Mouse (Mus musculus) hindbrain, embryonic 14.5 days (tissue): ENCODE results near the gene Alk. TPM values are rescaled to one million over a fixed set of nuclear protein-coding genes. Genes with fewer than 3 reads are reported as not detected.
A peak's percentile ranks its signal among the peaks of the same experiment; 100 is the strongest.

ENCODE experiments used
- ATAC-seq: fragments of 200-750 bp; cut with Nextera tagmentation; 2 replicates; pipeline ENCODE4 v1.8.0; 2017; ENCODE audit warnings: moderate number of reproducible peaks, mild to moderate bottlenecking, moderate TSS enrichment, moderate library complexity; ENCODE audit not compliant: low FRiP score
- DNase-seq: peaks from one replicate; pipeline ENCODE4 v3.0.0-alpha.2; 2015; ENCODE audit warnings: low spot score
- H3K27ac ChIP-seq: fragments of 300-500 bp; sonication (generic); 2 replicates; pipeline ENCODE4 v1.5.1; 2014; ENCODE audit warnings: mild to moderate bottlenecking, moderate library complexity
- H3K27me3 ChIP-seq: fragments of 300-500 bp; sonication (generic); 2 replicates; pipeline ENCODE4 v1.6.1; 2014; ENCODE audit warnings: mild to moderate bottlenecking, low read length, mixed read lengths; ENCODE audit not compliant: control insufficient read depth, insufficient read depth
- H3K36me3 ChIP-seq: fragments of 300-500 bp; sonication (generic); replicated peaks from 2 replicates; pipeline ENCODE4 v1.6.1; 2014; ENCODE audit not compliant: control insufficient read depth, insufficient read depth
- H3K4me1 ChIP-seq: fragments of 300-500 bp; sonication (generic); replicated peaks from 2 replicates; pipeline ENCODE4 v1.6.1; 2014; ENCODE audit warnings: antibody characterized with exemption, low read length, mixed read lengths; ENCODE audit not compliant: control insufficient read depth, insufficient read depth
- H3K4me2 ChIP-seq: fragments of 300-500 bp; sonication (generic); replicated peaks from 2 replicates; pipeline ENCODE4 v1.6.1; 2014; ENCODE audit warnings: mild to moderate bottlenecking, moderate library complexity
- H3K4me3 ChIP-seq: fragments of 300-500 bp; sonication (generic); replicated peaks from 2 replicates; pipeline ENCODE4 v1.5.1; 2014; ENCODE audit warnings: mild to moderate bottlenecking, low read length
- H3K9ac ChIP-seq: fragments of 300-500 bp; sonication (generic); 2 replicates; pipeline ENCODE4 v1.6.1; 2014
- H3K9me3 ChIP-seq: fragments of 300-500 bp; sonication (generic); 2 replicates; pipeline ENCODE4 v1.6.1; 2016; ENCODE audit warnings: low read length; ENCODE audit not compliant: control insufficient read depth
- WGBS: fragments of 180-500 bp; shearing (Covaris S2); extraction: QIAGEN DNeasy Blood & Tissue Kit; methylation state at CpG from one replicate; pipeline ENCODE4 v1.1.7; 2014; 5-methylcytosine and 5-hydroxymethylcytosine counted together
- polyA plus RNA-seq: library from polyadenylated mRNA; unstranded; fragments of >200 nt; fragmentation: Nextera tagmentation; extraction: Ambion mirVana; gene quantifications from 2 replicates; pipeline ENCODE4 v1.2.1, GENCODE M21; 2014

Gene Alk
- polyA plus RNA-seq, 1 experiment from 2014 or later: 3.2 TPM

DNA sequence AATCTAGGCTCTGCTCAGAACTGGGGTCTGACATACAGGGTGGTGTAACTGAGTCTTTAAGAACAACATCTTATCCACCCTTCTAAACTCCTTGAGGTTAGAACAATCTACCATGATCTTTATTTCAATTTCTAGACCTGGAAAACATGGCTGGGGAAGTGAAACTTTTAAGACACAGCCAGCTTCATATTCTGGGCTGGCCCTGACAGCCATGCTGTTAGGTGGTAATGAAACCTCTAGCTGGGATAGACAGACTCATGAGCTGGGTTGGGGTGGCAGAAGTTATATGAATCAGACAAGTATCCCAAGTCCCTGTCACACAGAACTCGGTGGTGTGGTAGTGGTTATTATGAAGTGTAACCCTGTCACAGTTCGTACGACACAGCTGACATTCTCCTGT is 541.4 kb downstream of the Alk start:
- no peak overlapping the region for H3K4me2 ChIP-seq
- no peak overlapping the region for H3K4me3 ChIP-seq
- H3K4me1 ChIP-seq: no peaks in the 10 kb centered on the region
- DNase-seq: no peak
- H3K9me3 ChIP-seq: no peaks in the 10 kb centered on the region
- no peak overlapping the region for H3K27ac ChIP-seq
- H3K36me3 ChIP-seq: no peaks in the 10 kb centered on the region
- H3K27me3 ChIP-seq: no peaks in the 10 kb centered on the region
- WGBS: 90% methylated on average over 3 of the region's 3 CpGs
- no peak overlapping the region for H3K9ac ChIP-seq
- no peak for ATAC-seq

DNA sequence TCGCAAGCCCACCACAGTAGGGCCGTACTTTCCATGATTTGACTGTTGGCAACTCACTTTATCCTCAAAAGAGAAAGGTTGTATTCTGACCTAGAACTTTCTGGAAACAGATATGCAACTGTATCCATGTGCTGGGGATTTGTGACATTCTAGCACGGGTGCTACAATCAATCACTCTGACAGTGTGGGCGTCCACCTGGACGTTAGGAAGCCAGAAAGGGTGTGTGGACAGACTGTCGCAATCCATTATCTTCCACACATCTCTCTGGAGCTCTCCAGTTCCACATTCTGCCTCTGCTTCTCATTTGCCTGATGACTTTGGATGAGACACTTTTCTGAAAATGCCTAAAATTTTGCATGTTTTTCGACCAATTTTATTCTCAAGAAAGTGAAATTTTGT is 545.1 kb downstream of the Alk start:
- Histone ChIP-seq H3K9me3 (no peaks in the 10 kb centered on the region), H3K4me3 (no peak overlapping the region), H3K27me3 (no peaks in the 10 kb centered on the region), H3K4me1 (no peaks in the 10 kb centered on the region), H3K9ac (no peak overlapping the region), H3K4me2 (no peak overlapping the region), H3K36me3 (no peaks in the 10 kb centered on the region), H3K27ac (no peak overlapping the region)
- no peak for ATAC-seq
- 84% methylated on average over 7 of the region's 7 CpGs for WGBS
- DNase-seq: no peak

DNA sequence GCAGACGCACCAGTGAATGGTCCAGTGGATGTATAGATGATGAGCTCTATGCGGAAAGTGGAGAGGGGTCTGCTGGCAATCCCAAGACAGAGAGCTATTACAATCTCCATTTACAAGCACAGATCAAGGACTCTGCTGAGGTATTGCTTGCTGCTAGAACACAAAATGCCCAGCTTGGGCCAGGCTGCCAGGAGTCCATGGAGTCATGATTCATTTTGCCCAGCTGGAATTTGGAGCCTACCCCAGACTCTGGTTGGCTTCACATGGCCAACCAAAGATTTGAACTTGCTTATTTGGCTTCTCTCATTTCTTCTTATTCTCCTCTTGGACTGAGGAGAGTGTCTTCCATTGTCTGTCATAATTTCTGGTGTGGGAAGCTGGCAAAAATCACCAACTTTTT is 558.8 kb downstream of the Alk start:
- Histone ChIP-seq H3K4me1 (peaks cover 15% of the 10 kb centered on the region), H3K27me3 (no peaks in the 10 kb centered on the region), H3K36me3 (no peaks in the 10 kb centered on the region), H3K9me3 (no peaks in the 10 kb centered on the region), H3K27ac (no peak overlapping the region), H3K4me2 (no peak overlapping the region), H3K4me3 (no peak overlapping the region), H3K9ac (no peak overlapping the region)
- WGBS: 70% methylated on average over 2 of the region's 2 CpGs
- DNase-seq (no peak), ATAC-seq (no peak)

DNA sequence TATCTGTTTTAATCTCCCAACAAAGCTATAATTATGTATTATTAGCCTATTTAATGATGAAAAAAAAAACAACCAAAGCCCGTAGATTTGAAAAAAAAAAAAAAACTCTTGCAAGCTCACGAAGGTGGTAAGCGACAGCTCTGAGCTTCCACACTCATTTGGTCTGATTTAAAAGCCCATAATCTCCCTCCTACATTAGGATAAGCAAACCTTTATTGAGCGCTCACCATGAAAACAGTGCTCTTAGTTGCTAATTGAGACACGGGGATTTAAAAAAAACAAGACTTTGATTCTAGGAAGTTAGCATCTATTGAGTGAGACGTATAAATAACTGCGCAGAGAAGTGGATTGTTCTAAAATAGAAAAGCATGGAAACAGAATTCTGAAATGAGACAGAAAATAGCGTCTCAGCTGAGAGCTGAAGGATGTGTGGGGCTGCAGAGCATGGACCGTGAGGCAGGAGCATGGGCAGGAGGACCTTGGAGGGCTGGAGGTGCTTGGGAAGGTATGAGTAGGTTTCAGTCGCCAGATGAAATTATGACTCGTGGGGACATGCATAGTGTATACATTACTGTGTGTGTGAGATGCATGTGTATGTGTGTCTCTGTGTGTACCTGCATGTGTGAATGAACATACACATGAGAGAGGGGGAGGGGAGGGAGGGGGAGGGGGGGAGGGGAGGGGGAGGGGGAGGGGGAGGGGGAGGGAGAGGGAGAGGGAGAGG is 560.6 kb downstream of the Alk start:
- H3K27me3 ChIP-seq: no peaks in the 10 kb centered on the region
- H3K4me2 ChIP-seq: no peak overlapping the region
- no peaks in the 10 kb centered on the region for H3K9me3 ChIP-seq
- H3K9ac ChIP-seq: no peak overlapping the region
- no peaks in the 10 kb centered on the region for H3K36me3 ChIP-seq
- WGBS: 67% methylated on average over 11 of the region's 11 CpGs
- no peak overlapping the region for H3K4me3 ChIP-seq
- H3K4me1 ChIP-seq: peaks cover 19% of the 10 kb centered on the region
- DNase-seq (no peak), ATAC-seq (no peak; the same call in 1 of the 2 replicates)
- peak overlapping the region; percentile 65 for H3K27ac ChIP-seq

DNA sequence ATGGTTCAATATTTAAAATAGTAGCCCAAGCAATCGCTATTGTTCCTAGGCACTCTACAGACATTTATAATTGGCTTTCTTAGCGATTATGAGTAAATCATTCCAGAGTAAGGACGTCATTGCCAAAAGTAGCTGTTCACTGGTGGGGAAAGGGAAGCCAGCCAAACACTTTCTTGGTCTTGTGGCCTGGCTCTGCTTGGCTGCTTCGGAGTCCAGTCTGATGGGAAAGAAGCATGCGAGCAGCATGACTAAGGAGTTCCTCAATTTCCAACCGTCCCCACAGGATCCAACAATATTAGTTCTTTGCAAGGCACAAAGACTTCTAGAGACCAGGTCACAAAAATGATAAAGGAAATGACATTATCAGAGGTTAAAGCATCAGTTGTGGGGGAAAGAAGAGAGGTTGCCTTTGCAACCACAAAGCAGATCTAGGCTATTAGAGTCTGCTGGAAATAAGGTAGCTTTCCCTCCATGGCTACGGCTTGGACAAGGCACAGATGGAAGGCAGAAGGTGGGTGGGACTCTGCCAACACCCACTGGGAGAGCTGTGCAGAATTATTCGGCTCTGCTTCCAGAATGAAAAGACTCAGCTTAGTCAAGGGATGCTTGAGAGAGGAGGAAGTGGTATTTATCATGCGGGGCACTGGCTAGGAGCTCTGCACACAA is 561.3 kb downstream of the Alk start:
- H3K36me3 ChIP-seq: no peaks in the 10 kb centered on the region
- no peaks in the 10 kb centered on the region for H3K9me3 ChIP-seq
- no peaks in the 10 kb centered on the region for H3K27me3 ChIP-seq
- no peak overlapping the region for H3K9ac ChIP-seq
- no peak overlapping the region for H3K4me2 ChIP-seq
- peaks cover 19% of the 10 kb centered on the region for H3K4me1 ChIP-seq
- 46% methylated on average over 9 of the region's 9 CpGs for WGBS
- no peak overlapping the region for H3K4me3 ChIP-seq
- peak; percentile 56 for DNase-seq
- ATAC-seq: peak; percentile 43; the same call in 1 of the 2 replicates
- peak overlapping the region; percentile 65 for H3K27ac ChIP-seq

DNA sequence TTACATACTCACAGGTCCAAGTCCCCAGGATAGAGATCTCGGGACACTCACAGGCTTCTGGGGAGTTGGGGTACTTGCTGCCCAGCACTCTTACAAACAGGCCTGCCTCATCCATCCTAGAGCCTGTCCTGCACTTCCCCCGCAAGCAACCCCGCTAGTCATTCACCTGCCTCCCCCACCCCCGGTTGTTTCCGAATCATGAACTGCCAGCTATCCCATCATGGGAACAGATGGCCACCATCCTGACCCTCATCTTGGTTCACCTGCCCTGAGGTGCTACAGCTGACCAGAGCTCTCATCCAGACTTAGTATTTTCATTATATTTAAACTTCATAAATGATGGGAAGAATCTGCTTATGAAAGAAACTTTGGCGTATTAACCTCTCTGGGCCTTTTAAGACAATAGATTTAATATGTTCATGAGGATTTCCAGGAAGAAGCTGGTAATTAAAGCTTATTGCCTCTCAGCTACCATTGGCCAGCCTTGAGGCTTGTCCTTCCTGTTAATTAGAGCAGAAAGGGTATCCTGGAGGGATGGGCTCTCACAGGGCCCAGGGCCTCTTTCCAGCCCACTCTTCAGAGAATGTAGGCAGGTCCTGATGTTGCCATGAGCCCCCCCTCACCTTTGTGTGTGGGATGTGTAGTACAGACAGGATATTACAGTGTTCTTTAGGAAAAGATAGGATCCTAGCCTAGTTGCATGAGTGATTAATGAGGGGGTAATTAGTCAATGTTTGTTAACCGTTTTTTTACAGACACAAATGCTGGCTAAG is 565.1 kb downstream of the Alk start:
- ATAC-seq: no peak
- DNase-seq: no peak
- Histone ChIP-seq H3K4me2 (no peak overlapping the region), H3K36me3 (no peaks in the 10 kb centered on the region), H3K27ac (no peak overlapping the region), H3K9me3 (no peaks in the 10 kb centered on the region), H3K27me3 (no peaks in the 10 kb centered on the region), H3K4me3 (no peak overlapping the region), H3K9ac (no peak overlapping the region), H3K4me1 (peaks cover 12% of the 10 kb centered on the region)
- WGBS: 67% methylated on average over 7 of the region's 7 CpGs

DNA sequence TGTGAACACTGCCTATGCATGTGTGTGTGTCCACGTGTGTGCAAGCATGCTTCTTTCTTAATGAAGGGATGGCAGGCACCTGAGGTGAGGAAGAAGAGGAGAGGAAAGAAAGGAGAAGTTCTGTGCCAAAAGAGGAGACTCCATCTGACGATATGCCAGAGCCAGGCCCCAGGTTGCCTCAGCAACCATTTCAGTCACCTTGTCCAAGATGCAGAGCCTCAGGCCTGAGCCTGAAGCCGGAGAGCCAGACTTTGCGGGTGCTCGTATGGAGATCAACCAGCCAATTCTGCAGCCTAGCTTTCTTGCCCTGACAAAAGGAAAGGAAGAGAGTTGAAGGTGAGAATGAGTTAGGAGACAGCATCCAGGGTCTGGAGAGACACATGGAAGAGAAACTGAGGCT is 566.1 kb downstream of the Alk start:
- DNase-seq (no peak), ATAC-seq (no peak)
- Histone ChIP-seq H3K9ac (no peak overlapping the region), H3K9me3 (no peaks in the 10 kb centered on the region), H3K4me2 (no peak overlapping the region), H3K4me1 (peaks cover 6% of the 10 kb centered on the region; the same call in 1 of the 2 replicates), H3K4me3 (no peak overlapping the region), H3K27ac (no peak overlapping the region), H3K36me3 (no peaks in the 10 kb centered on the region), H3K27me3 (no peaks in the 10 kb centered on the region)
- 79% methylated on average over 5 of the region's 5 CpGs for WGBS

DNA sequence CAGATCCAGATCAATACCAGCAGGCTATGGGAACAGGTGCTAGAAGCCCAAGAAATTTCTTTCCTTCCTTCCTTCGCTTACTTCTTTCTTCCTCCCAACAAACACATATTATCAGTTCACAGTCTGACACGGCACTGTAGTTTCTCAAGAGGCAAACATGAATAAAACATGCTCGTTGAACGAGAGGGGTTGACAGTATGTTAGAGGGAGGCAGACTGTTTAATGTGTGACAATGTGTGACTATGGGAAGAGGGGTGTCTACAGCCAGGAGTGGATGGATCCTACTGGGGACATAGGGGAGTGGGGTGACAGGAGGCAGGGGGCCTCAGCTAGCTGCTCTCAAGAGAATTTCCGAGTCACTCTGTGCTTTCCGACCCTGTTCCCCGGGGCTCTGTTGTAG is 573.8 kb downstream of the Alk start:
- no peaks in the 10 kb centered on the region for H3K4me1 ChIP-seq
- no peak overlapping the region for H3K4me3 ChIP-seq
- H3K27ac ChIP-seq: no peak overlapping the region
- H3K9me3 ChIP-seq: no peaks in the 10 kb centered on the region
- no peaks in the 10 kb centered on the region for H3K27me3 ChIP-seq
- 58% methylated on average over 7 of the region's 7 CpGs for WGBS
- no peaks in the 10 kb centered on the region for H3K36me3 ChIP-seq
- no peak overlapping the region for H3K4me2 ChIP-seq
- DNase-seq (no peak), ATAC-seq (no peak)
- no peak overlapping the region for H3K9ac ChIP-seq

DNA sequence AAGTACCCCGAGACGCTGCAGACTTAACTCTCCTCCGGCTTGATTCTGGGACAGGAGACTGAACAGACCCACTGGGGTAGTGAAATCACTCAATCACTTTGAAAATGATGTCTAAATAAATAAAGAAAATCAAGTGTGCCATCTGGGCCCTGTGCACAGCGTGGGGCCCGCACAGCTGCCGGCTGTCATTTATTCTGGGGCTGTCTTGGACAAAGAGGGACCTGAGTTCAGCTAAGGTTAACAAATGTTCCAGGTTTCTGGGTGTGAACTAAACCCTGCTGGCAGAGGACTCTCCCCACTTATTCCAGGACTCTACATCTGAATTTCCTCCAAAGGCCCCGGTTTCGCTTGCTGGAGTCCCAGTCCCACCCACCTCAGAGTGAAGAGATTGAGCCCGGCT is 581.1 kb downstream of the Alk start:
- Histone ChIP-seq H3K36me3 (no peaks in the 10 kb centered on the region), H3K27me3 (no peaks in the 10 kb centered on the region), H3K9ac (no peak overlapping the region), H3K4me3 (no peak overlapping the region), H3K4me2 (no peak overlapping the region), H3K9me3 (no peaks in the 10 kb centered on the region), H3K4me1 (no peaks in the 10 kb centered on the region), H3K27ac (no peak overlapping the region)
- DNase-seq (no peak), ATAC-seq (no peak)
- 42% methylated on average over 9 of the region's 9 CpGs for WGBS
